Mouse (Mus musculus) midbrain, embryonic 11.5 days (tissue): ENCODE measurements around the gene Gm11060. TPM values are rescaled to one million over a fixed set of nuclear protein-coding genes. Genes with fewer than 3 reads are reported as not detected.
A peak's percentile ranks its signal among the peaks of the same experiment; 100 is the strongest.

ENCODE experiments used
- ATAC-seq: fragments of 200-750 bp; cut with Nextera tagmentation; 2 replicates; pipeline ENCODE4 v1.8.0; 2017; ENCODE audit warnings: moderate TSS enrichment, moderate library complexity; ENCODE audit not compliant: low FRiP score
- DNase-seq: peaks from one replicate; pipeline ENCODE4 v3.0.0; 2015; ENCODE audit warnings: low spot score; ENCODE audit errors: missing footprints
- H3K27ac ChIP-seq: fragments of 300-500 bp; sonication (generic); 2 replicates; pipeline ENCODE4 v1.5.1; 2014; ENCODE audit warnings: low read depth, low read length
- H3K27me3 ChIP-seq: fragments of 300-500 bp; sonication (generic); 2 replicates; pipeline ENCODE4 v1.6.1; 2014; ENCODE audit warnings: mild to moderate bottlenecking, low read length, moderate library complexity, mixed read lengths; ENCODE audit not compliant: control insufficient read depth, insufficient read depth
- H3K36me3 ChIP-seq: fragments of 300-500 bp; sonication (generic); 2 replicates; pipeline ENCODE4 v1.6.1; 2014; ENCODE audit warnings: mild to moderate bottlenecking, low read length, moderate library complexity, mixed read lengths; ENCODE audit not compliant: control insufficient read depth, insufficient read depth
- H3K4me1 ChIP-seq: fragments of 300-500 bp; sonication (generic); 2 replicates; pipeline ENCODE4 v1.6.1; 2014; ENCODE audit warnings: low read length; ENCODE audit not compliant: control insufficient read depth, insufficient read depth
- H3K4me2 ChIP-seq: fragments of 300-500 bp; sonication (generic); 2 replicates; pipeline ENCODE4 v1.6.1; 2014; ENCODE audit warnings: mild to moderate bottlenecking, moderate library complexity
- H3K4me3 ChIP-seq: fragments of 300-500 bp; sonication (generic); 2 replicates; pipeline ENCODE4 v1.5.1; 2014; ENCODE audit warnings: low read depth, low read length
- H3K9ac ChIP-seq: fragments of 300-500 bp; sonication (generic); 2 replicates; pipeline ENCODE4 v1.6.1; 2014; ENCODE audit warnings: low read length
- H3K9me3 ChIP-seq: fragments of 300-500 bp; sonication (generic); 2 replicates; pipeline ENCODE4 v1.6.1; 2016; ENCODE audit warnings: low read length; ENCODE audit not compliant: control insufficient read depth
- whole genome bisulfite sequencing: fragments of 180-500 bp; shearing (Covaris S2); extraction: QIAGEN DNeasy Blood & Tissue Kit; methylation state at CpG from one replicate; pipeline ENCODE4 v1.1.7; 2014; 5-methylcytosine and 5-hydroxymethylcytosine counted together
- polyA plus RNA-seq: library from polyadenylated mRNA; unstranded; fragments of >200 nt; fragmentation: Nextera tagmentation; extraction: Ambion mirVana; gene quantifications from 2 replicates; pipeline ENCODE4 v1.2.1, GENCODE M21; 2014

The Gm11060 gene
- polyA plus RNA-seq, 1 experiment from 2014 or later, result not detected

DNA sequence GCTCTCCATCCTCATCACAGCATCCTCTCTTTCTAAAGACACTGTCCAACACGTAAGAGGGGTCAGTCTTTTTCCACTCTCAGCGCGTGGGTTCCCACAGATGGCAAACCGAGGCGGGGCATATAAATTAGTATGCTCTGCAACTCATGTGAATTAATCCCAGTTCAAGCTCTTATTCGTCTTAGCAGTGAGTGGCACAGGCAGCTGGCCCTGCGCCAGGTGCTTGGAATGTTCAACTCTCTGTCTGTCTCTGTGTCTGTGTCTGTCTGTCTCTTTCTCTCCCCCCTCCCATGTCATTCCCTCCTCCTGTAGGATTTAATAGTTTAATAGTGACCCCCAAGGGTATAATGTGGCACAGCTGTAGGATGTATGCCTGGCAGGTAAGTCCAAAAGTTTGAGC is 7.6 kb downstream of the Gm11060 start:
- no peak overlapping the region for H3K4me2 ChIP-seq
- WGBS, result 90% methylated on average over 7 of the region's 7 CpGs
- no peaks in the 10 kb centered on the region for H3K36me3 ChIP-seq
- H3K9ac ChIP-seq, result no peak overlapping the region
- no peak overlapping the region for H3K27ac ChIP-seq
- ATAC-seq (no peak), DNase-seq (no peak)
- H3K9me3 ChIP-seq, result no peaks in the 10 kb centered on the region
- H3K27me3 ChIP-seq, result no peaks in the 10 kb centered on the region
- no peak overlapping the region for H3K4me3 ChIP-seq
- H3K4me1 ChIP-seq, result no peaks in the 10 kb centered on the region

- no peak overlapping the region for H3K4me3 ChIP-seq
- H3K9me3 ChIP-seq, result no peaks in the 10 kb centered on the region
- H3K4me1 ChIP-seq, result no peaks in the 10 kb centered on the region
- H3K27ac ChIP-seq, result no peak overlapping the region
- DNase-seq (no peak), ATAC-seq (no peak)
- no peak overlapping the region for H3K4me2 ChIP-seq
- H3K36me3 ChIP-seq, result no peaks in the 10 kb centered on the region
- no peak overlapping the region for H3K9ac ChIP-seq
- no peaks in the 10 kb centered on the region for H3K27me3 ChIP-seq
- WGBS, result 71% methylated on average over 7 of the region's 7 CpGs
Observed at GRCm38 (mm10) chr2:105100541-105100940, 8.7 kb downstream of the Gm11060 start.

DNA sequence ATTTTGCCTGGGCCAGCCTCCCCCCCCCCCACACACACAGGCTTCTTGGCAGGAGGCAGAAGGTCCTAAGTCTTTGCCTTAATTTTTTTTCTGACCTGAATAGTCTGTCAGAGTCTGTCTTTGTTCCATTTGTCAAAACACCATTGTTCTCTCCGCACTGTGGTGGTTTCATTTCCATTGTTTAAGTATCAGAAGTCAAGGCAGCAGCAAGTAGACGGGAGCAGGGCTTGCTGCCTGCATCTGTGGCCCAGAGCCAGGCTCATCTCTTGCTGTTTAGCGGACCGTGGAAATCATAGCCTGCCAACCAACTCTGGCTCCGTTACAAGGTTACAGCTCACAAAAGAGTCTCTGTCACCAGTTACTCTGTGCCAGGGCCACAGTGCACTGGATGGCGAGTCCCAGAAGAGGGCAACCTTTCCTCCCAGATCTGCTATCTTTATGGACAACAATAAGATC is 16.9 kb downstream of the Gm11060 start:
- peak; percentile 88 for DNase-seq
- no peak overlapping the region for H3K27ac ChIP-seq
- H3K4me2 ChIP-seq, result 0 out of 2 replicates have a peak overlapping the region, but pooled peaks have one; percentile 6
- peaks cover 3% of the 10 kb centered on the region; the same call in 1 of the 2 replicates for H3K4me1 ChIP-seq
- H3K36me3 ChIP-seq, result no peaks in the 10 kb centered on the region
- peaks cover 13% of the 10 kb centered on the region; the same call in 1 of the 2 replicates for H3K27me3 ChIP-seq
- H3K4me3 ChIP-seq, result no peak overlapping the region
- peak; percentile 87 for ATAC-seq
- H3K9ac ChIP-seq, result no peak overlapping the region
- WGBS, result 11% methylated on average over 6 of the region's 6 CpGs
- no peaks in the 10 kb centered on the region for H3K9me3 ChIP-seq

GRCm38 (mm10) chr2:105114074-105114473 is 22.3 kb downstream of the Gm11060 start:
- Histone ChIP-seq H3K36me3 (no peaks in the 10 kb centered on the region), H3K27me3 (peaks cover 32% of the 10 kb centered on the region), H3K27ac (no peak overlapping the region), H3K9me3 (no peaks in the 10 kb centered on the region), H3K4me1 (peaks cover 4% of the 10 kb centered on the region; the same call in 1 of the 2 replicates), H3K4me2 (no peak overlapping the region), H3K4me3 (no peak overlapping the region), H3K9ac (no peak overlapping the region)
- no peak for ATAC-seq
- no peak for DNase-seq
- 14% methylated on average over 9 of the region's 9 CpGs for WGBS

GRCm38 (mm10) chr2:105117669-105118068 is 25.9 kb downstream of the Gm11060 start:
- Histone ChIP-seq H3K4me3 (no peak overlapping the region), H3K27me3 (peaks cover 62% of the 10 kb centered on the region)
- WGBS, result 74% methylated on average over 8 of the region's 8 CpGs

GRCm38 (mm10) chr2:105122216-105122615 is 30.4 kb downstream of the Gm11060 start:
- H3K36me3 ChIP-seq, result no peaks in the 10 kb centered on the region
- H3K4me1 ChIP-seq, result peaks cover 15% of the 10 kb centered on the region; the same call in 1 of the 2 replicates
- DNase-seq, result peak; percentile 89
- H3K9ac ChIP-seq, result no peak overlapping the region
- H3K4me3 ChIP-seq, result no peak overlapping the region
- H3K27me3 ChIP-seq, result peaks cover 87% of the 10 kb centered on the region
- ATAC-seq, result no peak
- 2% methylated on average over 8 of the region's 8 CpGs for WGBS
- no peak overlapping the region for H3K4me2 ChIP-seq
- H3K9me3 ChIP-seq, result no peaks in the 10 kb centered on the region
- no peak overlapping the region for H3K27ac ChIP-seq

More at GRCm38 (mm10) chr2:105117669-105118068, 25.9 kb downstream of the Gm11060 start:
- DNase-seq (no peak), ATAC-seq (no peak)
- peaks cover 4% of the 10 kb centered on the region; the same call in 1 of the 2 replicates for H3K4me1 ChIP-seq
- no peak overlapping the region for H3K4me2 ChIP-seq
- no peak overlapping the region for H3K9ac ChIP-seq
- no peak overlapping the region for H3K27ac ChIP-seq
- H3K36me3 ChIP-seq, result no peaks in the 10 kb centered on the region
- no peaks in the 10 kb centered on the region for H3K9me3 ChIP-seq

GRCm38 (mm10) chr2:105122886-105123285 is 31.1 kb downstream of the Gm11060 start:
- Histone ChIP-seq H3K4me1 (peaks cover 15% of the 10 kb centered on the region; the same call in 1 of the 2 replicates), H3K4me3 (no peak overlapping the region), H3K9me3 (no peaks in the 10 kb centered on the region), H3K36me3 (no peaks in the 10 kb centered on the region), H3K27me3 (peaks cover 90% of the 10 kb centered on the region), H3K27ac (no peak overlapping the region), H3K9ac (no peak overlapping the region), H3K4me2 (no peak overlapping the region)
- under 1% methylated on average over 27 of the region's 27 CpGs for WGBS
- DNase-seq, result peak; percentile 97
- ATAC-seq, result peak; percentile 57

- ATAC-seq (no peak), DNase-seq (peak; percentile 93)
- H3K9ac ChIP-seq, result no peak overlapping the region
- H3K9me3 ChIP-seq, result no peaks in the 10 kb centered on the region
- H3K4me2 ChIP-seq, result no peak overlapping the region
- peaks cover 15% of the 10 kb centered on the region; the same call in 1 of the 2 replicates for H3K4me1 ChIP-seq
- under 1% methylated on average over 8 of the region's 8 CpGs for WGBS
- no peak overlapping the region for H3K27ac ChIP-seq
- H3K27me3 ChIP-seq, result peaks cover 95% of the 10 kb centered on the region
- H3K4me3 ChIP-seq, result no peak overlapping the region
- no peaks in the 10 kb centered on the region for H3K36me3 ChIP-seq
Observed at GRCm38 (mm10) chr2:105123431-105123830, 31.6 kb downstream of the Gm11060 start.

- 2% methylated on average over 9 of the region's 9 CpGs for WGBS
- no peak overlapping the region for H3K4me2 ChIP-seq
- no peak overlapping the region for H3K9ac ChIP-seq
- DNase-seq (peak; percentile 93), ATAC-seq (no peak)
- H3K9me3 ChIP-seq, result no peaks in the 10 kb centered on the region
- H3K4me1 ChIP-seq, result peaks cover 15% of the 10 kb centered on the region; the same call in 1 of the 2 replicates
- H3K27ac ChIP-seq, result no peak overlapping the region
- H3K36me3 ChIP-seq, result no peaks in the 10 kb centered on the region
- no peak overlapping the region for H3K4me3 ChIP-seq
- peaks cover 98% of the 10 kb centered on the region for H3K27me3 ChIP-seq
Observed at GRCm38 (mm10) chr2:105123881-105124280, 32.1 kb downstream of the Gm11060 start.
